Mouse (Mus musculus): ENCODE results near the gene Samm50. TPM values are rescaled to one million over a fixed set of nuclear protein-coding genes. Genes with fewer than 3 reads are reported as not detected.

Samm50 gene
- polyA plus RNA-seq, 1 experiment: 37.1 TPM

- TF ChIP-seq CTCF (IDR thresholded peaks at IDR 0.05; ENCODE audit: control insufficient read depth, insufficient read depth, low read length): no peak
- no peak overlapping the region for H3K27ac ChIP-seq (ENCODE audit: control insufficient read depth, insufficient read depth, low read depth, low read length, poor library complexity)
- no peak overlapping the region for H3K4me3 ChIP-seq (replicated peaks; ENCODE audit: control insufficient read depth, low read depth, low read length)
- 92% methylated on average over 13 of the region's 13 CpGs for WGBS
- H3K4me1 ChIP-seq (ENCODE audit: control insufficient read depth, insufficient read depth, low read length): peaks cover 3% of the 10 kb centered on the region; the same call in 1 of the 2 replicates
Observed at GRCm38 (mm10) chr15:84251227-84251626, 59.2 kb downstream of the Samm50 start.

GRCm38 (mm10) chr15:84252645-84253044 is 60.6 kb downstream of the Samm50 start:
- Histone ChIP-seq H3K4me1 (ENCODE audit: control insufficient read depth, insufficient read depth, low read length) (peaks cover 6% of the 10 kb centered on the region), H3K4me3 (replicated peaks; ENCODE audit: control insufficient read depth, low read depth, low read length) (no peak overlapping the region), H3K27ac (ENCODE audit: control insufficient read depth, insufficient read depth, low read depth, low read length, poor library complexity) (no peak overlapping the region)
- TF ChIP-seq CTCF (IDR thresholded peaks at IDR 0.05; ENCODE audit: control insufficient read depth, insufficient read depth, low read length) (no peak), POLR2A (IDR thresholded peaks at IDR 0.05; ENCODE audit: borderline replicate concordance, control insufficient read depth, low read depth, low read length) (no peak)
- 87% methylated on average over 7 of the region's 7 CpGs for WGBS

- H3K4me3 ChIP-seq (replicated peaks; ENCODE audit: control insufficient read depth, low read depth, low read length): no peak overlapping the region
- WGBS: 74% methylated on average over 11 of the region's 11 CpGs
- TF ChIP-seq CTCF (IDR thresholded peaks at IDR 0.05; ENCODE audit: control insufficient read depth, insufficient read depth, low read length) (no peak), POLR2A (IDR thresholded peaks at IDR 0.05; ENCODE audit: borderline replicate concordance, control insufficient read depth, low read depth, low read length) (no peak)
- H3K4me1 ChIP-seq (ENCODE audit: control insufficient read depth, insufficient read depth, low read length): peaks cover 6% of the 10 kb centered on the region
- no peak overlapping the region for H3K27ac ChIP-seq (ENCODE audit: control insufficient read depth, insufficient read depth, low read depth, low read length, poor library complexity)
Observed at GRCm38 (mm10) chr15:84253757-84254156, 61.7 kb downstream of the Samm50 start.

- Histone ChIP-seq H3K4me1 (ENCODE audit: control insufficient read depth, insufficient read depth, low read length) (peaks cover 6% of the 10 kb centered on the region), H3K27ac (ENCODE audit: control insufficient read depth, insufficient read depth, low read depth, low read length, poor library complexity) (no peak overlapping the region), H3K4me3 (replicated peaks; ENCODE audit: control insufficient read depth, low read depth, low read length) (no peak overlapping the region)
- TF ChIP-seq POLR2A (IDR thresholded peaks at IDR 0.05; ENCODE audit: borderline replicate concordance, control insufficient read depth, low read depth, low read length): no peak
- TF ChIP-seq CTCF (IDR thresholded peaks at IDR 0.05; ENCODE audit: control insufficient read depth, insufficient read depth, low read length): no peak
- 67% methylated on average over 8 of the region's 8 CpGs for WGBS
Observed at GRCm38 (mm10) chr15:84254387-84254786, 62.3 kb downstream of the Samm50 start.

GRCm38 (mm10) chr15:84256254-84256850 is 64.3 kb downstream of the Samm50 start:
- 27% methylated on average over 12 of the region's 12 CpGs for WGBS
- Histone ChIP-seq H3K4me3 (replicated peaks; ENCODE audit: control insufficient read depth, low read depth, low read length) (no peak overlapping the region), H3K4me1 (ENCODE audit: control insufficient read depth, insufficient read depth, low read length) (peaks cover 6% of the 10 kb centered on the region), H3K27ac (ENCODE audit: control insufficient read depth, insufficient read depth, low read depth, low read length, poor library complexity) (peak overlapping the region; percentile 2; the same call in 1 of the 2 replicates)
- TF ChIP-seq POLR2A (IDR thresholded peaks at IDR 0.05; ENCODE audit: borderline replicate concordance, control insufficient read depth, low read depth, low read length): no peak
- TF ChIP-seq CTCF (IDR thresholded peaks at IDR 0.05; ENCODE audit: control insufficient read depth, insufficient read depth, low read length): no peak

- peaks cover 6% of the 10 kb centered on the region for H3K4me1 ChIP-seq (ENCODE audit: control insufficient read depth, insufficient read depth, low read length)
- peak overlapping the region; percentile 8 for H3K27ac ChIP-seq (ENCODE audit: control insufficient read depth, insufficient read depth, low read depth, low read length, poor library complexity)
- TF ChIP-seq POLR2A (IDR thresholded peaks at IDR 0.05; ENCODE audit: borderline replicate concordance, control insufficient read depth, low read depth, low read length) (no peak), CTCF (IDR thresholded peaks at IDR 0.05; ENCODE audit: control insufficient read depth, insufficient read depth, low read length) (no peak)
- 16% methylated on average over 5 of the region's 5 CpGs for WGBS
- peak overlapping the region; percentile 5 for H3K4me3 ChIP-seq (replicated peaks; ENCODE audit: control insufficient read depth, low read depth, low read length)
Observed at GRCm38 (mm10) chr15:84256864-84257263, 64.8 kb downstream of the Samm50 start.

GRCm38 (mm10) chr15:84258602-84259355 is 66.7 kb downstream of the Samm50 start:
- no peak for TF ChIP-seq POLR2A (IDR thresholded peaks at IDR 0.05; ENCODE audit: borderline replicate concordance, control insufficient read depth, low read depth, low read length)
- TF ChIP-seq CTCF (IDR thresholded peaks at IDR 0.05; ENCODE audit: control insufficient read depth, insufficient read depth, low read length): no peak
- H3K4me3 ChIP-seq (replicated peaks; ENCODE audit: control insufficient read depth, low read depth, low read length): no peak overlapping the region
- no peak overlapping the region for H3K27ac ChIP-seq (ENCODE audit: control insufficient read depth, insufficient read depth, low read depth, low read length, poor library complexity)
- WGBS: 90% methylated on average over 9 of the region's 9 CpGs
- H3K4me1 ChIP-seq (ENCODE audit: control insufficient read depth, insufficient read depth, low read length): peaks cover 6% of the 10 kb centered on the region

GRCm38 (mm10) chr15:84260123-84260822 is 68.2 kb downstream of the Samm50 start:
- peaks cover 6% of the 10 kb centered on the region for H3K4me1 ChIP-seq (ENCODE audit: control insufficient read depth, insufficient read depth, low read length)
- peak; percentile 85 for TF ChIP-seq CTCF (IDR thresholded peaks at IDR 0.05; ENCODE audit: control insufficient read depth, insufficient read depth, low read length)
- TF ChIP-seq POLR2A (IDR thresholded peaks at IDR 0.05; ENCODE audit: borderline replicate concordance, control insufficient read depth, low read depth, low read length): no peak
- WGBS: 36% methylated on average over 22 of the region's 22 CpGs

More at GRCm38 (mm10) chr15:84260123-84260822, 68.2 kb downstream of the Samm50 start:
- Histone ChIP-seq H3K4me3 (replicated peaks; ENCODE audit: control insufficient read depth, low read depth, low read length) (no peak overlapping the region), H3K27ac (ENCODE audit: control insufficient read depth, insufficient read depth, low read depth, low read length, poor library complexity) (no peak overlapping the region)
